Mouse (Mus musculus) liver, adult 2 months (tissue): ENCODE measurements around the gene Kcnh1.

Experiments used
- CTCF ChIP-seq: fragments of 200-500 bp; IDR thresholded peaks from 2 replicates; pipeline ENCODE4 v1.5.1; 2011; ENCODE audit warnings: low read depth, low read length, control low read depth
- POLR2A ChIP-seq: fragments of 200-500 bp; IDR thresholded peaks from 2 replicates; pipeline ENCODE4 v1.6.1; 2011; ENCODE audit warnings: low read length, control low read depth; ENCODE audit not compliant: insufficient read depth; ENCODE audit errors: extremely low read depth

- TF ChIP-seq POLR2A (no peak), CTCF (no peak)
These were observed 254.3 kb downstream of the Kcnh1 start for GRCm38 (mm10) chr1:192444658-192445447.
